Mouse (Mus musculus): ENCODE results near the gene Hoxa9.

DNA sequence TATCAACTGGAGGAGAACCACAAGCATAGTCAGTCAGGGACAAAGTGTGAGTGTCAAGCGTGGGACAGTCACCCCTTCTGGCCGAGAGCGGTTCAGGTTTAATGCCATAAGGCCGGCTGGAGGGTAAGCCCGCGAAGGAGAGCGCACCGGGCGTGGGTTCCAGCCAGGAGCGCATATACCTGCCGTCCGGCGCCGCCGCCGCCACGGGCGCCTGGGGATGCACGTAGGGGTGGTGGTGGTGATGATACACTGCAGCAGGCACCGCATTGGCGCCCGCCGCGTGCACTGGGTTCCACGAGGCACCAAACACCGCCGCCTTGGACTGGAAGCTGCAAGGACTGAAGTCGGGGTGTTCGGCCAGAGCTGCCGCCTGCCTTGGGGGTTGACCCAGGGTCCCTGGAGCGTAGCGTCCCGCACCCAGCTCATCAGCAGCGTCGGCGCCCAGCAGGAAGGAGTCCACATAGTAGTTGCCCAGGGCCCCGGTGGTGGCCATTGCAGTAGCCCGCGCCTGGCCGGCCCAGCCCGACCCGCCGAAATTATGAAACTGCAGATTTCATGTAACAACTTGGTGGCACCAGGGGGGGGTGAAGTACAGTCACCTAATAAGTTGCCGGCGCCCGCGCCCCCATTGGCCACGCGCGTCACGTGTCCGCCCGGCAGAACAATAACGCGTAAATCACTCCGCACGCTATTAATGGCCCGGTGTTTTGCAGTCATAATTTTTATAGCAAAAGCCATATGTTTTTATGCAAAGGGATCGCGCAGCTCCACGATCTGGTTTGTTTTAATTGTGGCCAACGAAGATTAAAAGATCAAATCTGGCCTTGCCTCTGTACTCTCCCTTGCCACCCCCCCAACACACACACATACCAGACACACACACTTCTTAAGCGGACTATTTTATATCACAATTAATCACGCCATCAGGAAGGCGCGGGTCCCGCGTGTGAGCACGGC lies 5.0 kb downstream of the Hoxa9 start:
- TF ChIP-seq CTCF (IDR thresholded peaks at IDR 0.05; ENCODE audit: low read depth) (no peak), EP300 (IDR thresholded peaks at IDR 0.05; ENCODE audit: low read depth) (no peak)
